Mouse (Mus musculus): ENCODE data around the gene BC003965. TPM values are rescaled to one million over a fixed set of nuclear protein-coding genes. Genes with fewer than 3 reads are reported as not detected.

Gene BC003965
- polyA plus RNA-seq (2014; fragmentation: Illumina TruSeq; extraction: RNeasy Lipid Tissue Mini Kit (QIAGEN cat#74804); ENCODE audit: low read depth, low replicate concordance) = 12.7 TPM

GRCm38 (mm10) chr17:25184129-25184691, at the start of gene BC003965:
TSS of gene BC003965 (plus strand) at chr17:25184554.

GRCm38 (mm10) chr17:25162161-25162560, 22.2 kb upstream of the BC003965 start, which contains the start of gene Ccdc154:
TSS of gene Ccdc154 (plus strand) at chr17:25162461.

DNA sequence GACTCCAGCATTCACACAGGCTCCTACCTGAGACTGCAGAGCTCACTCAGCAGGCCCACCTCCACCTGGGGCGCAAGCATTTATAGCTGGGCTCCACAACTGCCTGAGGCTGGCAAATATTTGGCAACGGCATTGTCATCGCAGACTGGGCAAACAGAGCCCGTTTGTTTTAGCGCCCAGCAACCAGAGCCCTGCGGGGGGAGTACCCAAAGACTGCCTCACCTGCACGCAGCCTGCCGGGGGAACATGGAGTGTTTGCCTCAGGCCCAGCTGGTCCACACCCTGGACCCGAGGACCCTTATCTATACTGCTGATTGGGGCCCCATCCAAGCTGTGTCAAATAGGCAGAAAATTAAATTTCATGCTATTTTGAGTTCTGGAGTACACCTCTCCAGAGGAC, 8.9 kb upstream of the BC003965 start, which contains the start of gene Gm38655:
TSS of gene Gm38655 (minus strand) at position 61 of the 400 bp plus-strand sequence.

GRCm38 (mm10) chr17:25188150-25189031, 4.0 kb downstream of the BC003965 start, which contains the start of gene Unkl:
TSS of gene Unkl (plus strand) at chr17:25188397.

Other genes starting within 250 kb of the BC003965 start
- gene Mapk8ip3, start 247.6 kb upstream of the BC003965 start, polyA plus RNA-seq (2014; fragmentation: Illumina TruSeq; extraction: RNeasy Lipid Tissue Mini Kit (QIAGEN cat#74804); ENCODE audit: low read depth, low replicate concordance) = 54.7 TPM
- gene Jpt2, start 223.9 kb upstream of the BC003965 start, polyA plus RNA-seq (2014; fragmentation: Illumina TruSeq; extraction: RNeasy Lipid Tissue Mini Kit (QIAGEN cat#74804); ENCODE audit: low read depth, low replicate concordance) = 49.4 TPM
- gene Cramp1l, start 168.8 kb upstream of the BC003965 start, polyA plus RNA-seq (2014; fragmentation: Illumina TruSeq; extraction: RNeasy Lipid Tissue Mini Kit (QIAGEN cat#74804); ENCODE audit: low read depth, low replicate concordance) = 15.0 TPM
- gene Ift140, start 168.5 kb upstream of the BC003965 start, polyA plus RNA-seq (2014; fragmentation: Illumina TruSeq; extraction: RNeasy Lipid Tissue Mini Kit (QIAGEN cat#74804); ENCODE audit: low read depth, low replicate concordance) = 18.5 TPM
- gene Tmem204, start 101.0 kb upstream of the BC003965 start, polyA plus RNA-seq (2014; fragmentation: Illumina TruSeq; extraction: RNeasy Lipid Tissue Mini Kit (QIAGEN cat#74804); ENCODE audit: low read depth, low replicate concordance) = 21.5 TPM
- 26.1 TPM for gene Telo2, start 68.6 kb upstream of the BC003965 start, polyA plus RNA-seq (2014; fragmentation: Illumina TruSeq; extraction: RNeasy Lipid Tissue Mini Kit (QIAGEN cat#74804); ENCODE audit: low read depth, low replicate concordance)
- gene Ptx4, start 63.8 kb upstream of the BC003965 start, polyA plus RNA-seq (2014; fragmentation: Illumina TruSeq; extraction: RNeasy Lipid Tissue Mini Kit (QIAGEN cat#74804); ENCODE audit: low read depth, low replicate concordance) = not detected
- gene Clcn7, start 51.2 kb upstream of the BC003965 start, polyA plus RNA-seq (2014; fragmentation: Illumina TruSeq; extraction: RNeasy Lipid Tissue Mini Kit (QIAGEN cat#74804); ENCODE audit: low read depth, low replicate concordance) = 66.5 TPM
- gene Ccdc154, start 22.1 kb upstream of the BC003965 start, polyA plus RNA-seq (2014; fragmentation: Illumina TruSeq; extraction: RNeasy Lipid Tissue Mini Kit (QIAGEN cat#74804); ENCODE audit: low read depth, low replicate concordance) = 0.20 TPM
- gene Gm38655, start 9.1 kb upstream of the BC003965 start, polyA plus RNA-seq (2014; fragmentation: Illumina TruSeq; extraction: RNeasy Lipid Tissue Mini Kit (QIAGEN cat#74804); ENCODE audit: low read depth, low replicate concordance) = 1.1 TPM
- gene Unkl, start 3.8 kb downstream of the BC003965 start, polyA plus RNA-seq (2014; fragmentation: Illumina TruSeq; extraction: RNeasy Lipid Tissue Mini Kit (QIAGEN cat#74804); ENCODE audit: low read depth, low replicate concordance) = 13.4 TPM
- 42.7 TPM for gene Gnptg, start 55.6 kb downstream of the BC003965 start, polyA plus RNA-seq (2014; fragmentation: Illumina TruSeq; extraction: RNeasy Lipid Tissue Mini Kit (QIAGEN cat#74804); ENCODE audit: low read depth, low replicate concordance)
- 19.2 TPM for gene Tsr3, start 55.6 kb downstream of the BC003965 start, polyA plus RNA-seq (2014; fragmentation: Illumina TruSeq; extraction: RNeasy Lipid Tissue Mini Kit (QIAGEN cat#74804); ENCODE audit: low read depth, low replicate concordance)
- gene Baiap3, start 71.8 kb downstream of the BC003965 start, polyA plus RNA-seq (2014; fragmentation: Illumina TruSeq; extraction: RNeasy Lipid Tissue Mini Kit (QIAGEN cat#74804); ENCODE audit: low read depth, low replicate concordance) = 3.1 TPM
- gene Ube2i, start 90.1 kb downstream of the BC003965 start, polyA plus RNA-seq (2014; fragmentation: Illumina TruSeq; extraction: RNeasy Lipid Tissue Mini Kit (QIAGEN cat#74804); ENCODE audit: low read depth, low replicate concordance) = 213 TPM
- gene Prss34, start 113.8 kb downstream of the BC003965 start, polyA plus RNA-seq (2014; fragmentation: Illumina TruSeq; extraction: RNeasy Lipid Tissue Mini Kit (QIAGEN cat#74804); ENCODE audit: low read depth, low replicate concordance) = 0.43 TPM
- not detected for gene Prss28, start 124.1 kb downstream of the BC003965 start, polyA plus RNA-seq (2014; fragmentation: Illumina TruSeq; extraction: RNeasy Lipid Tissue Mini Kit (QIAGEN cat#74804); ENCODE audit: low read depth, low replicate concordance)
- gene Prss29, start 134.1 kb downstream of the BC003965 start, polyA plus RNA-seq (2014; fragmentation: Illumina TruSeq; extraction: RNeasy Lipid Tissue Mini Kit (QIAGEN cat#74804); ENCODE audit: low read depth, low replicate concordance) = not detected
- gene Tpsab1, start 161.0 kb downstream of the BC003965 start, polyA plus RNA-seq (2014; fragmentation: Illumina TruSeq; extraction: RNeasy Lipid Tissue Mini Kit (QIAGEN cat#74804); ENCODE audit: low read depth, low replicate concordance) = 0.97 TPM
- gene Tpsb2, start 181.8 kb downstream of the BC003965 start, polyA plus RNA-seq (2014; fragmentation: Illumina TruSeq; extraction: RNeasy Lipid Tissue Mini Kit (QIAGEN cat#74804); ENCODE audit: low read depth, low replicate concordance) = 9.6 TPM
- not detected for gene Tpsg1, start 184.7 kb downstream of the BC003965 start, polyA plus RNA-seq (2014; fragmentation: Illumina TruSeq; extraction: RNeasy Lipid Tissue Mini Kit (QIAGEN cat#74804); ENCODE audit: low read depth, low replicate concordance)
- 15.1 TPM for gene Cacna1h, start 249.2 kb downstream of the BC003965 start, polyA plus RNA-seq (2014; fragmentation: Illumina TruSeq; extraction: RNeasy Lipid Tissue Mini Kit (QIAGEN cat#74804); ENCODE audit: low read depth, low replicate concordance)

Measured in adipose tissue, adult 10 weeks (tissue).